Mouse (Mus musculus) brain, embryonic 14.5 days (tissue): ENCODE data around the gene Auts2.

Source experiments
- CTCF ChIP-seq: fragments of 200-500 bp; IDR thresholded peaks from 2 replicates; pipeline ENCODE4 v1.5.1; 2012; ENCODE audit warnings: inconsistent platforms, mild to moderate bottlenecking, moderate library complexity, borderline replicate concordance; ENCODE audit not compliant: insufficient read depth, insufficient read length; ENCODE audit errors: extremely low read depth
- POLR2A ChIP-seq: fragments of 200-500 bp; IDR thresholded peaks from 2 replicates; pipeline ENCODE4 v1.6.1; 2012; ENCODE audit warnings: mild to moderate bottlenecking, inconsistent platforms, borderline replicate concordance; ENCODE audit not compliant: poor library complexity, insufficient read depth, insufficient read length, severe bottlenecking; ENCODE audit errors: extremely low read depth

GRCm38 (mm10) chr5:132314300-132314699 is 228.8 kb downstream of the Auts2 start:
- TF ChIP-seq POLR2A (no peak), CTCF (no peak)
